Mouse (Mus musculus): ENCODE data around the gene Slc38a10. TPM values are rescaled to one million over a fixed set of nuclear protein-coding genes. Genes with fewer than 3 reads are reported as not detected.
A peak's percentile ranks its signal among the peaks of the same experiment; 100 is the strongest.

The Slc38a10 gene
- polyA plus RNA-seq, 2 experiments = 71.9 to 92.3 TPM

GRCm38 (mm10) chr11:120064668-120065040 is 86.5 kb downstream of the Slc38a10 start:
- Histone ChIP-seq H3K4me1 (ENCODE audit: control insufficient read depth, insufficient read depth, low read length) (no peaks in the 10 kb centered on the region), H3K9ac (ENCODE audit: low read depth, low read length, severe bottlenecking) (no peak overlapping the region), H3K27me3 (ENCODE audit: control insufficient read depth, insufficient read depth, low read length) (no peaks in the 10 kb centered on the region), H3K27ac (replicated peaks; ENCODE audit: low read depth, low read length) (no peak overlapping the region), H3K4me2 (replicated peaks; ENCODE audit: low read depth, low read length, severe bottlenecking) (no peak overlapping the region), H3K36me3 (ENCODE audit: control insufficient read depth, insufficient read depth, low read length) (peaks cover 59% of the 10 kb centered on the region), H3K4me3 (replicated peaks; ENCODE audit: low read length) (no peak overlapping the region), H3K9me3 (ENCODE audit: control insufficient read depth, low read length) (no peaks in the 10 kb centered on the region)
- ATAC-seq (ENCODE audit: low FRiP score, low read depth) (no peak), DNase-seq (ENCODE audit: low spot score) (no peak)
- WGBS = 87% methylated on average over 11 of the region's 11 CpGs
- no peak for TF ChIP-seq POLR2A (IDR thresholded peaks at IDR 0.05; ENCODE audit: borderline replicate concordance, extremely low read depth, insufficient read depth, insufficient read length)

GRCm38 (mm10) chr11:120064006-120064667 is 87.0 kb downstream of the Slc38a10 start:
- TF ChIP-seq POLR2A (IDR thresholded peaks at IDR 0.05; ENCODE audit: borderline replicate concordance, extremely low read depth, insufficient read depth, insufficient read length) = no peak
- 92% methylated on average over 13 of the region's 13 CpGs for WGBS
- Histone ChIP-seq H3K36me3 (ENCODE audit: control insufficient read depth, insufficient read depth, low read length) (peaks cover 53% of the 10 kb centered on the region), H3K27me3 (ENCODE audit: control insufficient read depth, insufficient read depth, low read length) (no peaks in the 10 kb centered on the region), H3K4me3 (replicated peaks; ENCODE audit: low read length) (no peak overlapping the region), H3K4me1 (ENCODE audit: control insufficient read depth, insufficient read depth, low read length) (no peaks in the 10 kb centered on the region), H3K9me3 (ENCODE audit: control insufficient read depth, low read length) (no peaks in the 10 kb centered on the region), H3K27ac (replicated peaks; ENCODE audit: low read depth, low read length) (no peak overlapping the region), H3K4me2 (replicated peaks; ENCODE audit: low read depth, low read length, severe bottlenecking) (no peak overlapping the region), H3K9ac (ENCODE audit: low read depth, low read length, severe bottlenecking) (no peak overlapping the region)
- DNase-seq (ENCODE audit: low spot score) (no peak), ATAC-seq (ENCODE audit: low FRiP score, low read depth) (peak; percentile 20; the same call in 1 of the 2 replicates)

- no peak overlapping the region for H3K9ac ChIP-seq (ENCODE audit: low read depth, low read length, severe bottlenecking)
- DNase-seq (ENCODE audit: low spot score) = no peak
- TF ChIP-seq POLR2A (IDR thresholded peaks at IDR 0.05; ENCODE audit: borderline replicate concordance, extremely low read depth, insufficient read depth, insufficient read length) = no peak
- ATAC-seq (ENCODE audit: low FRiP score, low read depth) = no peak
- H3K27ac ChIP-seq (replicated peaks; ENCODE audit: low read depth, low read length) = no peak overlapping the region
- H3K27me3 ChIP-seq (ENCODE audit: control insufficient read depth, insufficient read depth, low read length) = no peaks in the 10 kb centered on the region
- 92% methylated on average over 5 of the region's 5 CpGs for WGBS
- no peaks in the 10 kb centered on the region for H3K9me3 ChIP-seq (ENCODE audit: control insufficient read depth, low read length)
- peaks cover 48% of the 10 kb centered on the region for H3K36me3 ChIP-seq (ENCODE audit: control insufficient read depth, insufficient read depth, low read length)
- no peaks in the 10 kb centered on the region for H3K4me1 ChIP-seq (ENCODE audit: control insufficient read depth, insufficient read depth, low read length)
- H3K4me2 ChIP-seq (replicated peaks; ENCODE audit: low read depth, low read length, severe bottlenecking) = no peak overlapping the region
- H3K4me3 ChIP-seq (replicated peaks; ENCODE audit: low read length) = no peak overlapping the region
These were observed 87.8 kb downstream of the Slc38a10 start for GRCm38 (mm10) chr11:120063326-120063725.

GRCm38 (mm10) chr11:120060634-120061033 is 90.5 kb downstream of the Slc38a10 start:
- no peaks in the 10 kb centered on the region for H3K4me1 ChIP-seq (ENCODE audit: control insufficient read depth, insufficient read depth, low read length)
- DNase-seq (ENCODE audit: low spot score) (no peak), ATAC-seq (ENCODE audit: low FRiP score, low read depth) (no peak)
- H3K27me3 ChIP-seq (ENCODE audit: control insufficient read depth, insufficient read depth, low read length) = no peaks in the 10 kb centered on the region
- H3K9me3 ChIP-seq (ENCODE audit: control insufficient read depth, low read length) = no peaks in the 10 kb centered on the region
- 71% methylated on average over 8 of the region's 8 CpGs for WGBS
- no peak overlapping the region for H3K4me3 ChIP-seq (replicated peaks; ENCODE audit: low read length)
- peaks cover 22% of the 10 kb centered on the region for H3K36me3 ChIP-seq (ENCODE audit: control insufficient read depth, insufficient read depth, low read length)
- no peak overlapping the region for H3K9ac ChIP-seq (ENCODE audit: low read depth, low read length, severe bottlenecking)
- no peak overlapping the region for H3K27ac ChIP-seq (replicated peaks; ENCODE audit: low read depth, low read length)
- no peak for TF ChIP-seq POLR2A (IDR thresholded peaks at IDR 0.05; ENCODE audit: borderline replicate concordance, extremely low read depth, insufficient read depth, insufficient read length)
- no peak overlapping the region for H3K4me2 ChIP-seq (replicated peaks; ENCODE audit: low read depth, low read length, severe bottlenecking)

- Histone ChIP-seq H3K4me3 (replicated peaks; ENCODE audit: low read length) (no peak overlapping the region), H3K4me2 (replicated peaks; ENCODE audit: low read depth, low read length, severe bottlenecking) (no peak overlapping the region), H3K4me1 (ENCODE audit: control insufficient read depth, insufficient read depth, low read length) (peaks cover 6% of the 10 kb centered on the region; the same call in 1 of the 2 replicates), H3K27me3 (ENCODE audit: control insufficient read depth, insufficient read depth, low read length) (no peaks in the 10 kb centered on the region), H3K27ac (replicated peaks; ENCODE audit: low read depth, low read length) (no peak overlapping the region), H3K36me3 (ENCODE audit: control insufficient read depth, insufficient read depth, low read length) (no peaks in the 10 kb centered on the region), H3K9ac (ENCODE audit: low read depth, low read length, severe bottlenecking) (no peak overlapping the region), H3K9me3 (ENCODE audit: control insufficient read depth, low read length) (no peaks in the 10 kb centered on the region)
- ATAC-seq (ENCODE audit: low FRiP score, low read depth) (no peak), DNase-seq (ENCODE audit: low spot score) (no peak)
- no peak for TF ChIP-seq POLR2A (IDR thresholded peaks at IDR 0.05; ENCODE audit: borderline replicate concordance, extremely low read depth, insufficient read depth, insufficient read length)
- WGBS = 82% methylated on average over 12 of the region's 12 CpGs
These were observed 95.0 kb downstream of the Slc38a10 start for GRCm38 (mm10) chr11:120055953-120056732.

Small RNAs within 50 kb of the gene (microRNA-seq; reads per million reads assigned to microRNA genes)
- gene Gm25948 = not detected

Other genes starting within 250 kb of the Slc38a10 start
- 55.8 and 59.4 TPM in 2 replicates for gene Chmp6, start 237.9 kb downstream of the Slc38a10 start, polyA plus RNA-seq (2012; rRNA removed)
- 96.0 and 101 TPM in 2 replicates for gene Chmp6, start 237.9 kb downstream of the Slc38a10 start, polyA plus RNA-seq (2014; fragmentation: Nextera tagmentation; extraction: Ambion mirVana)
- 29.5 and 36.5 TPM in 2 replicates for gene Baiap2, start 208.6 kb downstream of the Slc38a10 start, polyA plus RNA-seq (2012; rRNA removed)
- 23.4 and 28.1 TPM in 2 replicates for gene Baiap2, start 208.6 kb downstream of the Slc38a10 start, polyA plus RNA-seq (2014; fragmentation: Nextera tagmentation; extraction: Ambion mirVana)
- 14.8 and 19.0 TPM in 2 replicates for gene Aatk, start 104.2 kb downstream of the Slc38a10 start, polyA plus RNA-seq (2012; rRNA removed)
- gene Aatk, start 104.2 kb downstream of the Slc38a10 start, polyA plus RNA-seq (2014; fragmentation: Nextera tagmentation; extraction: Ambion mirVana) = 5.9 and 8.1 TPM in 2 replicates
- 26.6 and 31.7 TPM in 2 replicates for gene Cep131, start 64.5 kb downstream of the Slc38a10 start, polyA plus RNA-seq (2012; rRNA removed)
- 23.3 and 23.8 TPM in 2 replicates for gene Cep131, start 64.5 kb downstream of the Slc38a10 start, polyA plus RNA-seq (2014; fragmentation: Nextera tagmentation; extraction: Ambion mirVana)
- gene Tepsin, start 52.6 kb downstream of the Slc38a10 start, polyA plus RNA-seq (2012; rRNA removed) = 50.4 and 61.9 TPM in 2 replicates
- gene Tepsin, start 52.6 kb downstream of the Slc38a10 start, polyA plus RNA-seq (2014; fragmentation: Nextera tagmentation; extraction: Ambion mirVana) = 14.8 and 17.1 TPM in 2 replicates
- gene Ndufaf8, start 52.4 kb downstream of the Slc38a10 start, polyA plus RNA-seq (2012; rRNA removed) = 33.9 and 40.0 TPM in 2 replicates
- gene Ndufaf8, start 52.4 kb downstream of the Slc38a10 start, polyA plus RNA-seq (2014; fragmentation: Nextera tagmentation; extraction: Ambion mirVana) = 81.2 and 85.2 TPM in 2 replicates
- 22.9 and 28.3 TPM in 2 replicates for gene Bahcc1, start 81.6 kb upstream of the Slc38a10 start, polyA plus RNA-seq (2012; rRNA removed)
- 14.0 and 14.9 TPM in 2 replicates for gene Bahcc1, start 81.6 kb upstream of the Slc38a10 start, polyA plus RNA-seq (2014; fragmentation: Nextera tagmentation; extraction: Ambion mirVana)
- gene Actg1, start 197.2 kb upstream of the Slc38a10 start, polyA plus RNA-seq (2012; rRNA removed) = 1,359 and 1,631 TPM in 2 replicates
- 2,223 and 2,513 TPM in 2 replicates for gene Actg1, start 197.2 kb upstream of the Slc38a10 start, polyA plus RNA-seq (2014; fragmentation: Nextera tagmentation; extraction: Ambion mirVana)
- 0.32 and 0.36 TPM in 2 replicates for gene Fscn2, start 210.2 kb upstream of the Slc38a10 start, polyA plus RNA-seq (2012; rRNA removed)
- gene Fscn2, start 210.2 kb upstream of the Slc38a10 start, polyA plus RNA-seq (2014; fragmentation: Nextera tagmentation; extraction: Ambion mirVana) = 0.88 and 1.6 TPM in 2 replicates
- gene Faap100, start 227.4 kb upstream of the Slc38a10 start, polyA plus RNA-seq (2012; rRNA removed) = 45.0 and 64.7 TPM in 2 replicates
- 33.9 and 42.0 TPM in 2 replicates for gene Faap100, start 227.4 kb upstream of the Slc38a10 start, polyA plus RNA-seq (2014; fragmentation: Nextera tagmentation; extraction: Ambion mirVana)

All from limb, embryonic 14.5 days (tissue).